Mouse (Mus musculus): ENCODE data around the gene Mmp2.

GRCm38 (mm10) chr8:92780976-92781375 is 46.1 kb upstream of the Mmp2 start:
- TF ChIP-seq CTCF (IDR thresholded peaks at IDR 0.05; ENCODE audit: extremely low read depth, insufficient read depth, low read length) (no peak), POLR2A (IDR thresholded peaks at IDR 0.05; ENCODE audit: extremely low read depth, insufficient read depth, low read length) (no peak)
